Mouse (Mus musculus) forebrain, embryonic 11.5 days (tissue): ENCODE data around the gene Dtnb. TPM values are rescaled to one million over a fixed set of nuclear protein-coding genes. Genes with fewer than 3 reads are reported as not detected.
"Not testable (repeated sequence)": the region's sequence is repeated elsewhere in the genome, so short reads cannot be mapped to it uniquely, and the experiment has no call there.

Experiments
- ATAC-seq: fragments of 200-750 bp; cut with Nextera tagmentation; replicated peaks from 2 replicates; pipeline ENCODE4 v1.8.0; 2017; ENCODE audit warnings: moderate TSS enrichment; ENCODE audit not compliant: low FRiP score
- DNase-seq: peaks from one replicate; pipeline ENCODE4 v3.0.0-alpha.2; 2017; ENCODE audit warnings: low spot score
- H3K27ac ChIP-seq: fragments of 300-500 bp; sonication (generic); 2 replicates; pipeline ENCODE4 v1.5.1; 2014; ENCODE audit warnings: low read depth, low read length
- H3K27me3 ChIP-seq: fragments of 300-500 bp; sonication (generic); 2 replicates; pipeline ENCODE4 v1.6.1; 2014; ENCODE audit warnings: mild to moderate bottlenecking, low read length, mixed read lengths; ENCODE audit not compliant: control insufficient read depth, insufficient read depth
- H3K36me3 ChIP-seq: fragments of 300-500 bp; sonication (generic); 2 replicates; pipeline ENCODE4 v1.6.1; 2014; ENCODE audit warnings: mild to moderate bottlenecking, low read length, moderate library complexity, mixed read lengths; ENCODE audit not compliant: control insufficient read depth, insufficient read depth
- H3K4me1 ChIP-seq: fragments of 300-500 bp; sonication (generic); replicated peaks from 2 replicates; pipeline ENCODE4 v1.6.1; 2014; ENCODE audit warnings: low read length, mixed read lengths; ENCODE audit not compliant: control insufficient read depth, insufficient read depth
- H3K4me2 ChIP-seq: fragments of 300-500 bp; sonication (generic); 2 replicates; pipeline ENCODE4 v1.6.1; 2014; ENCODE audit warnings: low read depth, mild to moderate bottlenecking, low read length, moderate library complexity, mixed read lengths; ENCODE audit not compliant: severe bottlenecking
- H3K4me3 ChIP-seq: fragments of 300-500 bp; sonication (generic); 2 replicates; pipeline ENCODE4 v1.5.1; 2014; ENCODE audit warnings: low read depth, low read length
- H3K9ac ChIP-seq: fragments of 300-500 bp; sonication (generic); 2 replicates; pipeline ENCODE4 v1.6.1; 2014; ENCODE audit warnings: low read length
- H3K9me3 ChIP-seq: fragments of 300-500 bp; sonication (generic); 2 replicates; pipeline ENCODE4 v1.6.1; 2016; ENCODE audit warnings: low read length, mixed read lengths; ENCODE audit not compliant: control insufficient read depth
- WGBS: fragments of 180-500 bp; shearing (Covaris S2); extraction: QIAGEN DNeasy Blood & Tissue Kit; methylation state at CpG from one replicate; pipeline ENCODE4 v1.1.7; 2014; 5-methylcytosine and 5-hydroxymethylcytosine counted together
- polyA plus RNA-seq: library from polyadenylated mRNA; unstranded; fragments of >200 nt; fragmentation: Nextera tagmentation; extraction: Ambion mirVana; gene quantifications from 2 replicates; pipeline ENCODE4 v1.2.1, GENCODE M21; 2014

The Dtnb gene
- polyA plus RNA-seq, 1 experiment from 2014 or later: 37.8 TPM

- no peak overlapping the region for H3K4me3 ChIP-seq
- ATAC-seq: no peak
- no peak overlapping the region for H3K27ac ChIP-seq
- 83% methylated on average over 5 of the region's 5 CpGs for WGBS
- H3K9me3 ChIP-seq: no peaks in the 10 kb centered on the region
- H3K27me3 ChIP-seq: no peaks in the 10 kb centered on the region
- H3K4me1 ChIP-seq: no peaks in the 10 kb centered on the region
- no peaks in the 10 kb centered on the region for H3K36me3 ChIP-seq
- no peak overlapping the region for H3K4me2 ChIP-seq
- no peak for DNase-seq
- H3K9ac ChIP-seq: no peak overlapping the region
These were observed 108.5 kb downstream of the Dtnb start for GRCm38 (mm10) chr12:3680721-3681120.

GRCm38 (mm10) chr12:3683041-3683440, 110.9 kb downstream of the Dtnb start:
- Histone ChIP-seq H3K9ac (no peak overlapping the region), H3K4me1 (no peaks in the 10 kb centered on the region), H3K9me3 (no peaks in the 10 kb centered on the region), H3K36me3 (no peaks in the 10 kb centered on the region), H3K4me2 (no peak overlapping the region), H3K27me3 (no peaks in the 10 kb centered on the region), H3K27ac (no peak overlapping the region), H3K4me3 (no peak overlapping the region)
- 88% methylated on average over 8 of the region's 8 CpGs for WGBS
- no peak for DNase-seq
- ATAC-seq: no peak

- Histone ChIP-seq H3K4me3 (no peak overlapping the region), H3K9me3 (no peaks in the 10 kb centered on the region), H3K27ac (no peak overlapping the region), H3K4me1 (no peaks in the 10 kb centered on the region), H3K4me2 (no peak overlapping the region), H3K36me3 (no peaks in the 10 kb centered on the region), H3K9ac (no peak overlapping the region), H3K27me3 (no peaks in the 10 kb centered on the region)
- DNase-seq (no peak), ATAC-seq (no peak)
- WGBS: 90% methylated on average over 7 of the region's 7 CpGs
These were observed 114.3 kb downstream of the Dtnb start for GRCm38 (mm10) chr12:3686419-3686940.

DNA sequence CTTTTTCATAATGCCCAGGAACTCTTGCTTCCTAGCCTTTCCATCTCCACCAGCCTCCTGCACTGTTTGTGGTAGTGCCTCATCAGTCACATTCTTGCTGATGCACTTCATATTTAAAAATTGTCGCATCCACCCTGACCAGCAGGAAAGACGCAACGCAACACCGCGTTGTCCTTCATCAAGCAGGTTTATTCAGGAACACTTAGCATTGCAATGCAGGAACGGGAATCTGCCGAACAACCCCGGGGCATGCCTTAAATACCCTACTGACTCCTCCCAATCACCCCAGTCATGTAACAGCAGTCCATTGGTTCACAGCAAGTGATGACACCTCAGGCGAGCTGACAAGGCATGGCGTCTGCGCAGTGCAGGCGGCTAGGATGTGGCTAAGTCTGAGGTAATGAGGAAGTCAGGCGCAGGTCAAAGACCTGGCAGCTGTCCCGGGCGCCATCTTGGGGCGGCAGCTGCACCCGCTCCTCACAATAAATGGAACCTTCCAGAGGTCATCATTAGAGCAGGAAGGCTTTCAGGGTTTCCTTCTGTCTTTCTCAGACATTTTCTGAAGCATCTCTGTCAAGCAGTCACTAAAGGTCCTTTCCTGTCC, 118.8 kb downstream of the Dtnb start:
- not testable (repeated sequence) for DNase-seq, H3K27ac ChIP-seq, H3K36me3 ChIP-seq, H3K9me3 ChIP-seq, H3K9ac ChIP-seq, H3K27me3 ChIP-seq, ATAC-seq, H3K4me1 ChIP-seq, H3K4me3 ChIP-seq, H3K4me2 ChIP-seq
- WGBS: 92% methylated on average over 17 of the region's 17 CpGs

DNA sequence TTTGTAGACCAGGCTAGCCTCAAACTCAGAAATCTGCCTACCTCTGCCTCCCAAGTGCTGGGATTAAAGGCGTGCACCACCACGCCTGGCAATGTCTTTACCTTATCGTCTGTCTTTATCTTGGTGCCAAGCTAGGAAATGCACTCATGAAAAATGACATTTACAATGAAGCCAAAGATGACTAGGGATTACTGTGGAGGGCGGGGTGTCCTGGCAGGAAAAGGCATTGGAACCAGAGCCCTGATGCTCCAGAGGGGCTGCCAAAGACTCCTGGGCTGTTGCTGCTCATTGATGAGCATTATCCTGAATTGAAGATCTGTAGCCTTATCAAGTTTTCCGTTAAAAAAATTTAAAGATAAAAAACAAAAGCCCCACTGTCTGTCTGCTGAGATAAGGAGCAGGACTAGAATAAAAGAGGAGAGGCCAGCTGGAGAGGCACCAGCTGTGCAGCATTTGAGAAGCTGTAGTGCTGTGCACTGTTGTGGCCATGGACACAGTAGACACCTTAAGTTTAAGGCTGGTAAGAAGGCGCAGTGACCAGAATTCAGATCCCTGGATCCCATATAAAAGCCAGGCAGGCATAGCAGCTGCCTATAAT, 120.7 kb downstream of the Dtnb start:
- Histone ChIP-seq H3K36me3 (no peaks in the 10 kb centered on the region), H3K4me2 (no peak overlapping the region), H3K9me3 (no peaks in the 10 kb centered on the region), H3K27ac (no peak overlapping the region), H3K4me3 (no peak overlapping the region), H3K27me3 (no peaks in the 10 kb centered on the region), H3K4me1 (no peaks in the 10 kb centered on the region), H3K9ac (no peak overlapping the region)
- ATAC-seq: no peak
- 91% methylated on average over 6 of the region's 6 CpGs for WGBS
- no peak for DNase-seq

DNA sequence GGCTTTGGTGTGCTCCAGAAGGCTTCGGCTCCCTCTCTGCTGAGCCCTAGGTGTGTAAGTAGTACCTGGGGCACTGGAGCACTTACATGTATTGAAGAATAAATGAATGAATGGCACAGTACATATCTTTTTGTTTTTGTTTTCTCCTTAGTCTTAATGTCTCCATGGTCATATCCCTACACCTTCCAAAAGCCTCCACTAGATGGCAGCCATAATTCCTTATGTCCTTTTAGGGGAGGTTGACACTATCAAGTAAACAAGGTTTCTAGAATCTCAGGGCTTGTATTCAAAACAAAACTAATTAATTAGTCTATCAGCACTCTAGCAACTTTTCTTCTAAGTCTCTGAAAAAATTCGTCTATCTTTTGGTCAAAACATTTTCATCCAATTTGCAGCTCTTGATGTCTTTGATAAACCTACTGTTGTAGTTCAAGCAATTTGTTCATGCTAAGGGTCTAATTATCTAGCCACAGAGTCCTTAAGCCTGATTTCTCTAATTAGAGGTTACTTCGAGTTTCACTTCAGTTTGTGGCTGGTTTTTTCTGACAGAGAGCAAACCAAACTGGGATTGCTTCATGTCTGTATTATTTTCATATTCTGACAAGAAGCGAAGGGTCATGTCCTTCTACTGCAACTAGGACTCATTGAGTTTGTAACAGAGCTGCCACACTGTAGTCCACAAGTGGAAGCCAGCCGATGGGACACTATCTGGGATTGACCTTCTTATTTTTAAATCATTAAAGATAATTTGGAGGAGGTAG, 123.7 kb downstream of the Dtnb start:
- ATAC-seq: peak; percentile 67
- Histone ChIP-seq H3K9me3 (no peaks in the 10 kb centered on the region), H3K27ac (no peak overlapping the region), H3K36me3 (no peaks in the 10 kb centered on the region), H3K27me3 (no peaks in the 10 kb centered on the region), H3K4me1 (no peaks in the 10 kb centered on the region), H3K9ac (no peak overlapping the region), H3K4me2 (no peak overlapping the region), H3K4me3 (no peak overlapping the region)
- no peak for DNase-seq
- WGBS: 72% methylated on average over 5 of the region's 5 CpGs

GRCm38 (mm10) chr12:3700503-3700902, 128.3 kb downstream of the Dtnb start:
- no peak overlapping the region for H3K4me2 ChIP-seq
- no peak overlapping the region for H3K4me3 ChIP-seq
- no peaks in the 10 kb centered on the region for H3K36me3 ChIP-seq

GRCm38 (mm10) chr12:3702903-3703302, 130.7 kb downstream of the Dtnb start:
- Histone ChIP-seq H3K9ac (no peak overlapping the region), H3K4me2 (no peak overlapping the region), H3K4me1 (no peaks in the 10 kb centered on the region), H3K27ac (no peak overlapping the region), H3K27me3 (no peaks in the 10 kb centered on the region), H3K4me3 (no peak overlapping the region), H3K9me3 (no peaks in the 10 kb centered on the region), H3K36me3 (no peaks in the 10 kb centered on the region)
- 91% methylated on average over 7 of the region's 7 CpGs for WGBS
- no peak for ATAC-seq
- DNase-seq: no peak

More at GRCm38 (mm10) chr12:3700503-3700902, 128.3 kb downstream of the Dtnb start:
- Histone ChIP-seq H3K27ac (no peak overlapping the region), H3K4me1 (no peaks in the 10 kb centered on the region), H3K27me3 (no peaks in the 10 kb centered on the region), H3K9me3 (no peaks in the 10 kb centered on the region), H3K9ac (no peak overlapping the region)
- WGBS: 88% methylated on average over 4 of the region's 4 CpGs
- ATAC-seq (no peak), DNase-seq (no peak)
